Mouse (Mus musculus) hindbrain, embryonic 11.5 days (tissue): Measurements from ENCODE around the gene Upk1b. TPM values are rescaled to one million over a fixed set of nuclear protein-coding genes. Genes with fewer than 3 reads are reported as not detected.

Experiments
- ATAC-seq: fragments of 200-750 bp; cut with Nextera tagmentation; 2 replicates; pipeline ENCODE4 v1.8.0; 2017; ENCODE audit warnings: mild to moderate bottlenecking, moderate TSS enrichment, moderate library complexity; ENCODE audit not compliant: low FRiP score
- DNase-seq: peaks from one replicate; pipeline ENCODE4 v3.0.0-alpha.2; 2015; ENCODE audit warnings: low spot score
- H3K27ac ChIP-seq: fragments of 300-500 bp; sonication (generic); 2 replicates; pipeline ENCODE4 v1.5.1; 2014; ENCODE audit warnings: mild to moderate bottlenecking, low read depth, low read length
- H3K27me3 ChIP-seq: fragments of 300-500 bp; sonication (generic); 2 replicates; pipeline ENCODE4 v1.6.1; 2014; ENCODE audit warnings: mild to moderate bottlenecking, low read length, moderate library complexity, mixed read lengths; ENCODE audit not compliant: control insufficient read depth, insufficient read depth
- H3K36me3 ChIP-seq: fragments of 300-500 bp; sonication (generic); 2 replicates; pipeline ENCODE4 v1.6.1; 2014; ENCODE audit warnings: mild to moderate bottlenecking, low read length, moderate library complexity, mixed read lengths; ENCODE audit not compliant: control insufficient read depth, insufficient read depth
- H3K4me1 ChIP-seq: fragments of 300-500 bp; sonication (generic); replicated peaks from 2 replicates; pipeline ENCODE4 v1.6.1; 2014; ENCODE audit warnings: low read length, mixed read lengths; ENCODE audit not compliant: control insufficient read depth, insufficient read depth
- H3K4me2 ChIP-seq: fragments of 300-500 bp; sonication (generic); replicated peaks from 2 replicates; pipeline ENCODE4 v1.6.1; 2014; ENCODE audit warnings: mild to moderate bottlenecking, low read depth, low read length
- H3K4me3 ChIP-seq: fragments of 300-500 bp; sonication (generic); 2 replicates; pipeline ENCODE4 v1.5.1; 2014; ENCODE audit warnings: low read depth, low read length
- H3K9ac ChIP-seq: fragments of 300-500 bp; sonication (generic); 2 replicates; pipeline ENCODE4 v1.6.1; 2014; ENCODE audit warnings: low read depth, low read length
- H3K9me3 ChIP-seq: fragments of 300-500 bp; sonication (generic); 2 replicates; pipeline ENCODE4 v1.6.1; 2016; ENCODE audit warnings: low read length; ENCODE audit not compliant: control insufficient read depth
- WGBS: fragments of 180-500 bp; shearing (Covaris S2); extraction: QIAGEN DNeasy Blood & Tissue Kit; methylation state at CpG from one replicate; pipeline ENCODE4 v1.1.7; 2014; 5-methylcytosine and 5-hydroxymethylcytosine counted together
- polyA plus RNA-seq: library from polyadenylated mRNA; unstranded; fragments of >200 nt; fragmentation: Nextera tagmentation; extraction: Ambion mirVana; gene quantifications from 2 replicates; pipeline ENCODE4 v1.2.1, GENCODE M21; 2014

The Upk1b gene
- polyA plus RNA-seq, 1 experiment from 2014 or later: 4.6 TPM

GRCm38 (mm10) chr16:38724256-38724655, 75.9 kb downstream of the Upk1b start:
- Histone ChIP-seq H3K27ac (no peak overlapping the region), H3K4me1 (no peaks in the 10 kb centered on the region), H3K9ac (no peak overlapping the region), H3K9me3 (no peaks in the 10 kb centered on the region), H3K4me2 (no peak overlapping the region), H3K4me3 (no peak overlapping the region), H3K36me3 (no peaks in the 10 kb centered on the region), H3K27me3 (no peaks in the 10 kb centered on the region)
- 80% methylated on average over 8 of the region's 8 CpGs for WGBS
- no peak for ATAC-seq
- no peak for DNase-seq

Other genes starting within 250 kb of the Upk1b start
- 74.8 and 91.1 TPM in 2 replicates for gene Tmem39a, start 241.6 kb downstream of the Upk1b start, polyA plus RNA-seq
- gene Arhgap31, start 87.1 kb downstream of the Upk1b start, polyA plus RNA-seq: 7.3 and 9.0 TPM in 2 replicates
- 26.4 and 31.1 TPM in 2 replicates for gene B4galt4, start 58.1 kb downstream of the Upk1b start, polyA plus RNA-seq
- not detected in 2 replicates for gene 4930435E12Rik, start 28.4 kb upstream of the Upk1b start, polyA plus RNA-seq
- 5.4 TPM in 2 replicates for gene Igsf11, start 92.3 kb upstream of the Upk1b start, polyA plus RNA-seq